ENCODE assay signal across 12 mouse cellular contexts in genomic region chr14:76850641-76851040, GRCm38 (mm10).
"Had no signal": no experiment of that assay in that cellular context is flagged by ENCODE, and none has a peak within 500 bp of the region (broad histone marks: within the 10 kb centered on the region; RNA-seq: fewer than 3 reads in every experiment).

No protein-coding gene starts in this region.

- DNase-seq: retina, postnatal 1 day; right cerebral cortex, adult 18-20 months; right cerebral cortex, postnatal 14 days; right cerebral cortex, postnatal 25 days; right cerebral cortex, postnatal 4 days; spleen, adult 18-20 months; thymus, adult 18-20 months; thymus, adult 2 months; thymus, postnatal 14 days; thymus, postnatal 25 days; thymus, postnatal 36 days; thymus, postnatal 4 days had no signal
